Mouse (Mus musculus) intestine, embryonic 16.5 days (tissue): ENCODE data around the gene Bbx. TPM values are rescaled to one million over a fixed set of nuclear protein-coding genes. Genes with fewer than 3 reads are reported as not detected.

Experiments used
- polyA plus RNA-seq: library from polyadenylated mRNA; unstranded; fragments of >200 nt; fragmentation: Nextera tagmentation; extraction: Ambion mirVana; gene quantifications from 2 replicates; pipeline ENCODE4 v1.2.1, GENCODE M21; 2015

The Bbx gene
- polyA plus RNA-seq, 1 experiment from 2014 or later: 30.7 TPM

Other genes with a start within 250 kb of the Bbx start
- gene Ccdc54, start 158.8 kb upstream of the Bbx start, polyA plus RNA-seq: not detected in 2 replicates